Mouse (Mus musculus): Measurements from ENCODE around the gene Prune2. TPM values are rescaled to one million over a fixed set of nuclear protein-coding genes. Genes with fewer than 3 reads are reported as not detected.

Prune2 gene
- total and polyA plus RNA-seq, 3 experiments: 16.3 to 54.6 (median 48.7) TPM

- H3K4me3 ChIP-seq: no peak overlapping the region
- TF ChIP-seq EP300 (IDR thresholded peaks at IDR 0.05; ENCODE audit: insufficient read depth, low read depth, low read length) (no peak), POLR2A (IDR thresholded peaks at IDR 0.05; ENCODE audit: insufficient read depth, low read depth, low read length) (no peak), CTCF (IDR thresholded peaks at IDR 0.05) (no peak)
- peaks cover 2% of the 10 kb centered on the region for H3K4me1 ChIP-seq (ENCODE audit: control insufficient read depth, insufficient read depth, low read length)
- no peak overlapping the region for H3K9ac ChIP-seq (ENCODE audit: low read depth, low read length)
- H3K36me3 ChIP-seq (ENCODE audit: control insufficient read depth, insufficient read depth, low read length): no peaks in the 10 kb centered on the region; the same call in none of the 2 replicates
- DNase-seq: no peak
- H3K27ac ChIP-seq: no peak overlapping the region
- H3K27me3 ChIP-seq (ENCODE audit: control insufficient read depth, insufficient read depth, low read length): no peaks in the 10 kb centered on the region
- 59% methylated on average over 17 of the region's 17 CpGs for WGBS
- intact Hi-C loops (cut with DNase I): no loop called here
- H3K79me2 ChIP-seq (replicated peaks; ENCODE audit: control insufficient read depth, insufficient read depth, low read length): no peaks in the 10 kb centered on the region
Observed at GRCm38 (mm10) chr19:17006220-17006907, 50.4 kb downstream of the Prune2 start.

- Histone ChIP-seq H3K79me2 (replicated peaks; ENCODE audit: control insufficient read depth, insufficient read depth, low read length) (no peaks in the 10 kb centered on the region), H3K4me3 (no peak overlapping the region), H3K27ac (peak overlapping the region; percentile 48; the same call in 1 of the 2 replicates), H3K27me3 (ENCODE audit: control insufficient read depth, insufficient read depth, low read length) (no peaks in the 10 kb centered on the region), H3K9ac (ENCODE audit: low read depth, low read length) (no peak overlapping the region), H3K4me1 (ENCODE audit: control insufficient read depth, insufficient read depth, low read length) (peaks cover 3% of the 10 kb centered on the region), H3K36me3 (ENCODE audit: control insufficient read depth, insufficient read depth, low read length) (no peaks in the 10 kb centered on the region; the same call in 1 of the 2 replicates)
- intact Hi-C loops (cut with DNase I): no loop called here
- WGBS: 4% methylated on average over 6 of the region's 6 CpGs
- TF ChIP-seq CTCF (IDR thresholded peaks at IDR 0.05) (no peak), EP300 (IDR thresholded peaks at IDR 0.05; ENCODE audit: insufficient read depth, low read depth, low read length) (no peak), POLR2A (IDR thresholded peaks at IDR 0.05; ENCODE audit: insufficient read depth, low read depth, low read length) (no peak)
- peak; percentile 41 to 48 for DNase-seq
Observed at GRCm38 (mm10) chr19:17011261-17011995, 55.5 kb downstream of the Prune2 start.

GRCm38 (mm10) chr19:17013085-17013484 lies 57.2 kb downstream of the Prune2 start:
- no peak for TF ChIP-seq EP300 (IDR thresholded peaks at IDR 0.05; ENCODE audit: insufficient read depth, low read depth, low read length)
- no peak for TF ChIP-seq CTCF (IDR thresholded peaks at IDR 0.05)
- TF ChIP-seq POLR2A (IDR thresholded peaks at IDR 0.05; ENCODE audit: insufficient read depth, low read depth, low read length): no peak
- Histone ChIP-seq H3K4me3 (no peak overlapping the region), H3K4me1 (ENCODE audit: control insufficient read depth, insufficient read depth, low read length) (peaks cover 3% of the 10 kb centered on the region), H3K36me3 (ENCODE audit: control insufficient read depth, insufficient read depth, low read length) (no peaks in the 10 kb centered on the region; the same call in 1 of the 2 replicates), H3K27ac (no peak overlapping the region), H3K79me2 (replicated peaks; ENCODE audit: control insufficient read depth, insufficient read depth, low read length) (no peaks in the 10 kb centered on the region), H3K27me3 (ENCODE audit: control insufficient read depth, insufficient read depth, low read length) (no peaks in the 10 kb centered on the region), H3K9ac (ENCODE audit: low read depth, low read length) (no peak overlapping the region)
- DNase-seq: no peak
- intact Hi-C loops (cut with DNase I): no loop called here
- WGBS: 83% methylated on average over 2 of the region's 2 CpGs

GRCm38 (mm10) chr19:17014337-17015124 lies 58.6 kb downstream of the Prune2 start:
- Histone ChIP-seq H3K9ac (ENCODE audit: low read depth, low read length) (no peak overlapping the region), H3K27ac (no peak overlapping the region), H3K4me3 (no peak overlapping the region), H3K4me1 (ENCODE audit: control insufficient read depth, insufficient read depth, low read length) (peaks cover 3% of the 10 kb centered on the region), H3K36me3 (ENCODE audit: control insufficient read depth, insufficient read depth, low read length) (no peaks in the 10 kb centered on the region; the same call in 1 of the 2 replicates), H3K27me3 (ENCODE audit: control insufficient read depth, insufficient read depth, low read length) (no peaks in the 10 kb centered on the region), H3K79me2 (replicated peaks; ENCODE audit: control insufficient read depth, insufficient read depth, low read length) (no peaks in the 10 kb centered on the region)
- WGBS: 47% methylated on average over 10 of the region's 10 CpGs
- no peak for DNase-seq
- intact Hi-C loops (cut with DNase I): no loop called here
- TF ChIP-seq CTCF (IDR thresholded peaks at IDR 0.05) (no peak), EP300 (IDR thresholded peaks at IDR 0.05; ENCODE audit: insufficient read depth, low read depth, low read length) (no peak), POLR2A (IDR thresholded peaks at IDR 0.05; ENCODE audit: insufficient read depth, low read depth, low read length) (no peak)

- no peaks in the 10 kb centered on the region for H3K79me2 ChIP-seq (replicated peaks; ENCODE audit: control insufficient read depth, insufficient read depth, low read length)
- H3K36me3 ChIP-seq (ENCODE audit: control insufficient read depth, insufficient read depth, low read length): no peaks in the 10 kb centered on the region
- TF ChIP-seq POLR2A (IDR thresholded peaks at IDR 0.05; ENCODE audit: insufficient read depth, low read depth, low read length) (no peak), EP300 (IDR thresholded peaks at IDR 0.05; ENCODE audit: insufficient read depth, low read depth, low read length) (no peak), CTCF (IDR thresholded peaks at IDR 0.05) (no peak)
- no peaks in the 10 kb centered on the region for H3K4me1 ChIP-seq (ENCODE audit: control insufficient read depth, insufficient read depth, low read length)
- H3K4me3 ChIP-seq: no peak overlapping the region
- intact Hi-C loops (cut with DNase I): no loop called here
- 73% methylated on average over 4 of the region's 4 CpGs for WGBS
- no peak for DNase-seq
- no peak overlapping the region for H3K27ac ChIP-seq
- H3K9ac ChIP-seq (ENCODE audit: low read depth, low read length): no peak overlapping the region
- no peaks in the 10 kb centered on the region for H3K27me3 ChIP-seq (ENCODE audit: control insufficient read depth, insufficient read depth, low read length)
Observed at GRCm38 (mm10) chr19:17024748-17025147, 68.8 kb downstream of the Prune2 start.
